Mouse (Mus musculus) forebrain, embryonic 14.5 days (tissue): ENCODE measurements around the gene Pfdn6. TPM values are rescaled to one million over a fixed set of nuclear protein-coding genes. Genes with fewer than 3 reads are reported as not detected.

Source experiments
- ATAC-seq: fragments of 200-750 bp; cut with Nextera tagmentation; 2 replicates; pipeline ENCODE4 v1.8.0; 2017; ENCODE audit warnings: mild to moderate bottlenecking, moderate library complexity
- DNase-seq: peaks from one replicate; pipeline ENCODE4 v3.0.0-alpha.2; 2015; ENCODE audit warnings: low spot score
- H3K27ac ChIP-seq: fragments of 300-500 bp; sonication (generic); 2 replicates; pipeline ENCODE4 v1.5.1; 2014; ENCODE audit warnings: low read depth, mild to moderate bottlenecking, control low read depth, low read length, moderate library complexity
- H3K27me3 ChIP-seq: fragments of 300-500 bp; sonication (generic); replicated peaks from 2 replicates; pipeline ENCODE4 v1.6.1; 2014; ENCODE audit warnings: low read length, control low read depth, mixed read lengths; ENCODE audit not compliant: control insufficient read depth, insufficient read depth
- H3K36me3 ChIP-seq: fragments of 300-500 bp; sonication (generic); 2 replicates; pipeline ENCODE4 v1.6.1; 2014; ENCODE audit warnings: low read length, control low read depth; ENCODE audit not compliant: control insufficient read depth, insufficient read depth
- H3K4me1 ChIP-seq: fragments of 300-500 bp; sonication (generic); 2 replicates; pipeline ENCODE4 v1.6.1; 2014; ENCODE audit warnings: antibody characterized with exemption, low read length, control low read depth; ENCODE audit not compliant: control insufficient read depth, insufficient read depth
- H3K4me2 ChIP-seq: fragments of 300-500 bp; sonication (generic); 2 replicates; pipeline ENCODE4 v1.6.1; 2014; ENCODE audit warnings: mild to moderate bottlenecking, control low read depth, low read length
- H3K4me3 ChIP-seq: fragments of 300-500 bp; sonication (generic); 2 replicates; pipeline ENCODE4 v1.5.1; 2014; ENCODE audit warnings: low read depth, low read length, control low read depth
- H3K9ac ChIP-seq: fragments of 300-500 bp; sonication (generic); 2 replicates; pipeline ENCODE4 v1.6.1; 2014; ENCODE audit warnings: mild to moderate bottlenecking, low read length, control low read depth, moderate library complexity
- H3K9me3 ChIP-seq: fragments of 300-500 bp; sonication (generic); replicated peaks from 2 replicates; pipeline ENCODE4 v1.6.1; 2016; ENCODE audit warnings: low read length, control low read depth, mixed read lengths; ENCODE audit not compliant: control insufficient read depth
- WGBS: fragments of 180-500 bp; shearing (Covaris S2); extraction: QIAGEN DNeasy Blood & Tissue Kit; methylation state at CpG from one replicate; pipeline ENCODE4 v1.1.7; 2014; 5-methylcytosine and 5-hydroxymethylcytosine counted together
- polyA plus RNA-seq: library from polyadenylated mRNA; unstranded; fragments of >200 nt; fragmentation: Nextera tagmentation; extraction: Ambion mirVana; gene quantifications from 2 replicates; pipeline ENCODE4 v1.2.1, GENCODE M21; 2014

Pfdn6 gene
- polyA plus RNA-seq, 1 experiment from 2014 or later, result 185 TPM

DNA sequence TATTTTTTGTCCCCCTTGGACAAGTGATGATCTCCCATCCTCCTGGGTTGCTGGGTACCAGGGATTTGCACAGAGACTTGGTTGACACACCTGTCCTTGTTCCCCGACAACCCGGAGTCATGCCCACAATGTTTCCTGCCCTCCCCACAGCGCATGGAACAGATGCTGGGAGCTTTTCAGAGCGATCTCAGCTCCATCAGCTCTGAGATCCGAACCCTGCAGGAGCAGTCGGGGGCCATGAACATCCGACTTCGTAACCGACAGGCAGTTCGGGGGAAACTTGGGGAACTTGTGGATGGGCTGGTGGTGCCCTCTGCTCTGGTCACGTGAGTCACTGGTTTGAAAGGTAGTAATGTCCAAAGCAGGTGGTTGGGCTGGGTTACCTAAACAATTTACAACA is 18.3 kb upstream of the Pfdn6 start:
- Histone ChIP-seq H3K27me3 (no peaks in the 10 kb centered on the region), H3K9me3 (no peaks in the 10 kb centered on the region), H3K4me3 (no peak overlapping the region), H3K36me3 (peaks cover 58% of the 10 kb centered on the region), H3K4me2 (no peak overlapping the region), H3K4me1 (peaks cover 16% of the 10 kb centered on the region), H3K27ac (no peak overlapping the region), H3K9ac (no peak overlapping the region; the same call in 1 of the 2 replicates)
- DNase-seq (no peak), ATAC-seq (no peak)
- 93% methylated on average over 11 of the region's 11 CpGs for WGBS

DNA sequence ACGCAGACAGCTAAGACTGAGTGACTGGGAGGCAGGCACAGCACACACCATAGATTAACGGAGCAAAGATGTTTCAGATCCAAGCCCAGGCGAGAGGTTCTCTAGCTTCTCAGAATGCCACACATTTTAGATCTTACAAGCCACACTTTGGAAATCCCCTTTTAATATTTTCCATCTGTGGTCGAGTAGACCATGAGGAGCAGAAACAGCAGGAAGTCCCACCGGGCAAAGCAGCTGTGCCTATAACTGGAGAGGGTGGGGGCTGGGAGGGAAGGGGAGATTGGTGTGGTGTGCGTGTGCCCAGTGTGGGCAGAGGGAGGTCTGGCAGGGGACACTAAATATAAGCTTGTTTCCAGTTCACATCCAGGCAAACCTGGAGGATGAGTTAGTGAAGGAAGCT is 17.4 kb upstream of the Pfdn6 start:
- DNase-seq (no peak), ATAC-seq (no peak)
- Histone ChIP-seq H3K36me3 (peaks cover 58% of the 10 kb centered on the region), H3K9me3 (no peaks in the 10 kb centered on the region), H3K9ac (no peak overlapping the region), H3K27ac (no peak overlapping the region), H3K4me2 (no peak overlapping the region), H3K27me3 (no peaks in the 10 kb centered on the region), H3K4me3 (no peak overlapping the region), H3K4me1 (peaks cover 16% of the 10 kb centered on the region)
- WGBS, result 92% methylated on average over 6 of the region's 6 CpGs

DNA sequence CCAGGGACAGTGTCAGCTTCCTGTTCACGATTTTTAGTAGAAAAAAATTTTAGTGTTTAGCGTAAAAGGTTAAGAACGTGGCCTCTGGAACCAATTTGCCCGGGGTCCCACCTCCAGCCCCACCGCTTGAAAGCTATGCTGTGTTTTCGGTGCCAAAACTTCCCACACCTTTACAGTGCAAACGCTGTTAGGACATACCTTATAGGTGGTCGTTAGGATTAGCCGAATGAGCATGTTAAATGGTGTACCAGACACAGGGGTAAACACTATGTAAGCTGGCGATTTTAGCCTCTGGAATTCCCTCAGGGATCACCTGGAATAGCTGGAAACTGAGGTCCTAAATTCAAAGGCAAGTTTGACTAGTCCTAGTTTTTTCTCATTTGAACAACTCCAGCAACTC is 16.2 kb upstream of the Pfdn6 start:
- Histone ChIP-seq H3K9me3 (no peaks in the 10 kb centered on the region), H3K4me2 (peak overlapping the region; percentile 74), H3K4me1 (peaks cover 22% of the 10 kb centered on the region), H3K36me3 (peaks cover 57% of the 10 kb centered on the region), H3K27ac (peak overlapping the region; percentile 80), H3K27me3 (no peaks in the 10 kb centered on the region), H3K9ac (peak overlapping the region; percentile 83), H3K4me3 (peak overlapping the region; percentile 75)
- DNase-seq, result no peak
- ATAC-seq, result no peak
- WGBS, result 10% methylated on average over 10 of the region's 10 CpGs

DNA sequence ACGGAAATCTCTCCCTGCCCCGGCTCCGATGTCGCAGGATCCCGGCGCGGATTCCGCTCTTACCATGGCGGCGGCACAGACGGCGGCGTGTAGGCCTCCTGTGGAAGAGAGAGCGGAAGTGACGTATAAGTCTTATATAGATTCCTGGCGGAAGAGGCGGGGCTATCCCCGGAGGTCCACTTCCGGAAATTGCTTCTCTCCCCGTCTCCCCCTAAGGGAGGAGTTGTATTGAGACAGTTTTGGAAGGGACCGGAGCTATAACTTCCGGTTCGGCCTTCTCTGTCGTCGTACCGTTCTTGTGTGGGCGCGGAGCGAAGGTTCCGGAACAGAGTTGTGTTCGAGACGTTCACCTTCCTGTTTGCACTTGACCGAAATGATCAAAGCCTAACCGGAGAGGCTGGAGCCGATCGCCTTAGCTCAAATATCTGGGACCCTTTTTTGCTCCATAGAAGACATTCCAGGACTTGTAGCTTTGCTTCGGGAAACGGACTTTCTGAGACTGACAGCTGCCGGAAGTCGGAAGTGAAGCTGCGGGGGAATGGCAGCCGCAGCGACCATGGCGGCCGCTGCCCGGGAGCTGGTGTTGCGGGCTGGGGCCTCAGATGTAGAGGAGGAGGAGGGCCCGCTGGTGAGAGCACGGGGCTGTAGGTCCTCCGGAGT is 15.5 kb upstream of the Pfdn6 start, which contains the start of the genes Vps52 and Rps18:
Gene Vps52, plus strand, starts transcription at position 258 of the 660 bp plus-strand sequence.
Gene Rps18, minus strand, starts transcription at position 447 of the 660 bp plus-strand sequence.
- H3K27me3 ChIP-seq, result no peaks in the 10 kb centered on the region
- H3K4me2 ChIP-seq, result peak within 1 kb of the TSS; percentile 89
- H3K9me3 ChIP-seq, result no peaks in the 10 kb centered on the region
- ATAC-seq (peak; percentile 90), DNase-seq (peak; percentile 99)
- under 1% methylated on average over 50 of the region's 50 CpGs for WGBS
- peak within 1 kb of the TSS; percentile 80 for H3K27ac ChIP-seq
- H3K4me1 ChIP-seq, result peaks cover 22% of the 10 kb centered on the region
- H3K4me3 ChIP-seq, result peak within 1 kb of the TSS; percentile 75
- H3K9ac ChIP-seq, result peak within 1 kb of the TSS; percentile 85
- H3K36me3 ChIP-seq, result peaks cover 51% of the 10 kb centered on the region

DNA sequence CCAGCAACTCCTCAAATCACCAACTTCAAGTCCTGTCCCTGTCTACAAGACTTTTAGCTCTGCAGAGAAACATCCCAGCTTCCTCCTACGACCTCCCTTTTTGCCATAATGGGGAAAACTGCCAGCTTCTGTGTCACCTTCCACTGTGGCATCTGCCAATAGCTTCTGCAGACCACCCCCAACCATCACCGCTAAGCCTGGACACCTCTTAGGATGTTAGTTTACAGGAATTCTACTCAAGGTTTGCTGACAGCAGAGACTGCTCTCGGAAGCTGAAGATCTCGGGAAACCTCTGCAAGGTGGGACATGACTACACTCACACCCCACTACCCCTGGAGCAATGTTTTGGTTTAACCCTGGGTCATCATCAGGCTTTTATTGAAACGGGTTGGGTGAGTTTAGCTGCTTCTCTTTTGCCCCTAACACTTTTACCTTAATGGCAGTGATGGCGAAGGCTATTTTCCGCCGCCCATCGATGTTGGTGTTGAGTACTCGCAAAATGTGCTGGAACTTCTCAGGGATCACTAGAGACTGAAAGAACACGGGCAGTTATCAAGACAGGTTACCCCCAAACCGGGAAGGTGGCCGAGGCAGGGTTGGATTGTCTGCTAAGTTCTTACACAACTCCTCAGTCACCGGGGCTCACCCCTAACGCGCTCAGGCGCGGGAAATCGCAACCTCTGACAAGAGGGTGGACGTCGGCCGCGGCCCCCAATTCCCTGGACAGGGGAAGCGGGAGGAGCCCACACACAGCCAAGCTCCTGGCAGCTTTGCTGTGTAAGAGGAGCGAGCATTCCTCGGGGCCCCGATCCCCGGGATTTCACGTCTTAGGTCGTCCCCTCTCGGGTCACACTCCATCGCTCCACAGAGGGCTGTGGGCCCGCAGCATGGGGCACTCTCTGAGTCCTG is 14.8 kb upstream of the Pfdn6 start:
- Histone ChIP-seq H3K4me2 (peak overlapping the region; percentile 89), H3K27me3 (no peaks in the 10 kb centered on the region), H3K9ac (peak overlapping the region; percentile 85), H3K4me3 (peak overlapping the region; percentile 75), H3K4me1 (peaks cover 29% of the 10 kb centered on the region), H3K36me3 (peaks cover 55% of the 10 kb centered on the region), H3K9me3 (no peaks in the 10 kb centered on the region), H3K27ac (peak overlapping the region; percentile 80)
- WGBS, result 1% methylated on average over 31 of the region's 33 CpGs
- DNase-seq (no peak), ATAC-seq (peak; percentile 45)

DNA sequence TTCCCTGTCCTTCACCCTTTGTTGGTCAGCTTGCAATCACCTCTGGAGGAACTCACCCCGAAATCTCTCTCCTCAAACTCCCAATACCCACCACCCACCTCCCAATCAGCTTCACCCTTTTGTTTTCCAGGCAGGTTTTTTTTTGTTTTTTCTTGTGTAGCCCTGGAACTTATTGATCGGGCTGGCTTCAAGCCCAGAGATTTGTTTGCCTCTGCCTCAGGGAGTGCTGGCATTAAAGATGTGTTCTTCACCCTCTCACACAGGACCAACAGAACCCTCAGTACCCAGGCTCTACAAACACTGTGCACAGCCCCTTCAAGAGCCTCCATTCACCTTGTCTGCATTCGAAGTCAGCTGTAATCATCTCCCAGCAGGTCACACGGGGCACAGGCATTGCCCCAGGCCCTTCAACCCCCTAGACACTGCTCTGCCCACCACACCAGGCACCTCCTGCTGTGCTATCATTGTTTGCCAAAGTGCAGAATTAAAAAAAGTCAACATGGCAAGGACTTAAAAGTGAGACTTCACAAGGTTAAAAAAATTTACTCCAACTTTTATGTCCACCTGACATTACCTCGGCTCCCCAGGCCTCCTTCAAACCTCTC is 13.9 kb upstream of the Pfdn6 start:
- Histone ChIP-seq H3K4me2 (peak overlapping the region; percentile 89), H3K27me3 (no peaks in the 10 kb centered on the region), H3K27ac (no peak overlapping the region), H3K9me3 (no peaks in the 10 kb centered on the region), H3K4me1 (peaks cover 29% of the 10 kb centered on the region), H3K36me3 (peaks cover 55% of the 10 kb centered on the region), H3K4me3 (peak overlapping the region; percentile 75), H3K9ac (peak overlapping the region; percentile 85)
- 27% methylated on average over 5 of the region's 5 CpGs for WGBS
- no peak for ATAC-seq
- DNase-seq, result no peak

DNA sequence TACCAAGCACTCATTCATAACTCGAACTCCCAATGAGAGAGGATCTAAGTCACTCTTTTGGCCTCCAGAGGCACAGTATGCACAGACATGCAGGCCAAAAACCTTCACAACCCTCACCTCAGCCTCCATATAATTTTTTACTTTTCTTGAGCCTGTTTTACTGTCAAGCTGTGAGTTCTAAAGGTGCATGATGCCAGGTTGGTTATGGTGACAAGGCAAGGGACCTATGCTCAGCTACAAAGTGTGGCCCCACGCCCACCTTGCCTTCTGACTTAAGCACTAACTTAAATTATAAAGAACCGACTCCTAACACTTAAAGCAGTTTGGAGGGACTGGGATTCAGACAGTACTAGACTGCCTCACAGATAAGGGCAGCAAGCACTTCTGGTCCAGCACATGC is 13.2 kb upstream of the Pfdn6 start:
- no peak overlapping the region for H3K4me3 ChIP-seq
- H3K4me2 ChIP-seq, result 0 out of 2 replicates have a peak overlapping the region, but pooled peaks have one; percentile 5
- H3K9ac ChIP-seq, result no peak overlapping the region
- no peaks in the 10 kb centered on the region for H3K9me3 ChIP-seq
- no peak for DNase-seq
- no peak overlapping the region for H3K27ac ChIP-seq
- no peaks in the 10 kb centered on the region for H3K27me3 ChIP-seq
- ATAC-seq, result no peak
- H3K4me1 ChIP-seq, result peaks cover 29% of the 10 kb centered on the region
- 79% methylated on average over 3 of the region's 3 CpGs for WGBS
- peaks cover 55% of the 10 kb centered on the region for H3K36me3 ChIP-seq

DNA sequence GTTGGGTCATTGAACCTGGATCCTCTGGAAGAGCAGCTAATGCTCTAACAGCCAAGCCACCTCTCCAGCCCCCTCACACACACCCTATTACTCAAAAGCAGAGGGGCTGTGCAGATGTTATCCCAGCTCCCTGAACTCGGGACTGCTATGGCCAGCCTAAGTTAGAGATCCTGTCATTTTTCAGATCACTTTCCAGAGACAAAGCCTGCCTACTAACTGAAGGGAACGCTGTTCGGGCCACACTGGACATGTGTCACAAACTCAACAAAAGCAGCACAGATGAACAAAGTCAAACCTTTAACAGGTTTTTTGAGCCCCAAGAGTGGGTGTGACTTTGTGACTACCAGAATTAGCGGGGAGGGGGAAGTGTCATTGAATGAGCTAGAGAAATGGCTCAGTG is 12.7 kb upstream of the Pfdn6 start:
- Histone ChIP-seq H3K27ac (no peak overlapping the region), H3K4me3 (no peak overlapping the region), H3K9me3 (no peaks in the 10 kb centered on the region), H3K27me3 (no peaks in the 10 kb centered on the region), H3K4me2 (no peak overlapping the region), H3K9ac (no peak overlapping the region), H3K36me3 (peaks cover 57% of the 10 kb centered on the region), H3K4me1 (peaks cover 29% of the 10 kb centered on the region)
- DNase-seq (no peak), ATAC-seq (no peak)
- 78% methylated on average over 4 of the region's 4 CpGs for WGBS
